Mouse (Mus musculus) frontal cortex, postnatal 14 days (tissue): ENCODE measurements around the gene Mfsd6.

Source experiments
- DNase-seq, 2 experiments: peaks; one replicate each; pipeline ENCODE4 v3.0.0; 2022; ENCODE audit warnings: low spot score in 2 of 2

The Mfsd6 gene

DNA sequence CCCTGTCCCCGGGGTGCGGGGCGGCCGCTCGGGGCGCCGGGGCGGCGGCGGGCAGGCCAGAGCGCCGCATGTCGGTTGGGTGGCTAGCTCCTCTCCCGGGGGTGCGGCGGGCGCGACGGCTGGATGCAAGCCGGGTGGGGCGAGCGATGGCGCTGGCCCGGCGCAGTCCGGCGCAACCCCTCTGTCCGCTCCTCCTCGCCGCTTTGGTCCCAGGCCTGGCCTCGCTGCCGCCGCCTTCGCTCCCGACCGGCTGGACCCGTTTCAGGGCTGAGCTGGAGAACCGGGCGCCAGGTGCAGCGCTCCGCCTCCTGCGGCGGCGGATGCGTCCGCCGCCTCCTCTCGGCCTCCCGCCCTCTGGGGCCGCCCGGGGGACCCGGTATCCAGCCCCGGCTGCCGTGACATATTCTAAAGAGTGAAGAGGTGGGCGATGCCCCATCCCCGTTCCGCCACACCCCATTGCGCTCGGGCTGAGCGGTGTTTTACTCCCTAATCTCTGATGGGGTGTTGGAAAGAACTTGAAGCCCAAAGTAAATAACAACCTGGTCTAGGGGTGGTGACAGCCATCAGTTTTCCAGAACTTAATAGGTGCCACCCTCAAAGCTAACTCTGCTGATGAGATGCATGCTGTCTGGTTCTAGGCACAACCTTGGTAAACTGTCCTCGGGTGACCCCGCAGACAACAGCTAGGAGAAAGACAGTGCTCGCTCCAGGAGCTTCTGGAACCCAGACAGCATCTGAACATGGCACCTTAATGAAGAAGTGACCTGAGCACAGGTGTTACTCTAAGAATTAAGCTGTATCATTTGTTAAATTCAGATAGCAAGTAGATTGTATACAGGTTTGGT, at the start of gene Mfsd6:
Gene Mfsd6 (minus strand): TSS at position 407 of the 845 bp plus-strand sequence.
- peak in 1 of 2 experiments; percentile 37 for DNase-seq

DNA sequence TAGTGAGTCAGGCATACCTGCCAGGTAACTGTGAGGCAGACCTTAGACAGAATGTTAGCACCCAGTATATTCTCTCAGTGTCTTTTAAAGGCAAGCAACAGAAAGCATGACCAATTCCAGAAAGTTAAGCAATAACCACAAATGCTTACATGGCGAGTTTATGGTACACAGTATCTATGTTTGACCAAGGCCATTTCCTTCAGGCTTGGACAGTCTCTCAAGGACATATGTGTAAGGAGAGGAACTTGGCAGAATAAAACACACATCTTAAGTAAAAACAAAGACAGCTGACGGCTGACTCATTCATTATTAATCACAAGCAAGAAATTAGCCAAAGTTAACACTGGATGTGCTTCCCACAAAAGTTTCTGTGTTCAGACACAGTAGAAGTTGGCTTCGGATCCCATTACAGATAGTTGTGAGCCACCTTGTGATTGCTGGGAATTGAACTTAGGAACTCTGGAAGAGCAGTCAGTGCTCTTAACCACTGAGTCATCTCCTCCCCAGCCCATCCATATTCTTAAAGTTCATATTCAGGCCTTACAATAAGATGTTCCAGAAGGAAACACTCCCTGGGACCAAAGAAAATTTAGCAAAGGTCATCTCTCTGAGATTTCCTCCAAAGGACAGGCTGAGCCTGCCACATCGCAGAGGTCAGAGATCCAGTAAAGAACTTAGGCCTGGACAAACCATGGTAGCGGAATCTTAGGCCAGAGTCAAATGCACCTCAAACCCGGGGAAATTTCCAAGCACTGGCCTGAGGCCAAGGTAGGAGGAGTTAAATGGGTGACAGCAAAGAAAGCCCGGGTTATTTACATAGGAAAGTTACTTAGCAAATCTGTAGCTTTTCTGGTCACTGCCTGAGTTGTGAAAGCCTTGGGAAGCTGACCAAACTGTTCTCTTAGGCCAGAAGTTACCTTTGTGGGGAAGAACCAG, 38.2 kb upstream of the Mfsd6 start:
- DNase-seq, result no peak

DNA sequence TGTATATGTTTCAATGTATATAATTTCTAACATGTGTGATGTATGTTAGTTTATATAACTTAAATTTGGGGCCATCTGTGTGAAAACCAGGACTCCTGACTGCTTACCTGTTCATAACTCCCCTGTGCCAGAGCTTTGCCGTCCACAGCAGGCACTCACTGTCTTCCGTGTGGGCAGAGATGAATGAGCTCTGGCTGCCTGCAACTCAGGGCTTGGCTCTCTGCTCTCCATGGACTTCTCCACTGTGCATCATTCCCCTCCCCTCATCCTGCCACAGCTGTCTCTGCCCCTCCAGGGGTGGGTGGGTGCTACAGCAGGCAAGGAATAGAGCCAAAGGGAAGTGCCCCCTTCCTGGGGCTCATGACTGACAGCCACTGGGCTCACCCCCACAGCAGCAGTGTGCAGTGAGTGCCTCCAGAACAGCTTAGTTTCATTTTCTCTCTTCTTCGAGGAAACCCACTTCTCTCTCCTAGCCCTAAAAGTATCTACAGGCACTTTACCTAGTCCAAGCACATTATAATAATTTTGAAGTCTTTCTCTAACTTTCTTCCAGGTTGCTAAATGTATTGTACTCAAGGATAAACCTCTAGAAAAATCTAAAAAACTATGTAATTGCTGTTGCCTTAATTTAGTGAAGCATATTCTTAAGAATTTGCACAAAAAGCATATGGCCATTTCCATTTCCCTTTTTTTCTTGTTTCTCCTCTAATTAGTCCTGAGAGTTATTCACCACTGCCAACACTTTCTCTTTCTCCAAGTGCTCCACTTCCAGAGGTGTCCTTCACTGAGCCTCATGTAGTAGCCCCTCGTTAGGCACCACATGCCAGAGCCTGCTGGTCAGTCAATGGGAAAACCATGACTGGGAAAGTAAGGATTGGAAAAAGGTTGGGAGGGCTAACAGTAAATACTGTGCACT, 36.9 kb upstream of the Mfsd6 start:
- DNase-seq, result no peak

DNA sequence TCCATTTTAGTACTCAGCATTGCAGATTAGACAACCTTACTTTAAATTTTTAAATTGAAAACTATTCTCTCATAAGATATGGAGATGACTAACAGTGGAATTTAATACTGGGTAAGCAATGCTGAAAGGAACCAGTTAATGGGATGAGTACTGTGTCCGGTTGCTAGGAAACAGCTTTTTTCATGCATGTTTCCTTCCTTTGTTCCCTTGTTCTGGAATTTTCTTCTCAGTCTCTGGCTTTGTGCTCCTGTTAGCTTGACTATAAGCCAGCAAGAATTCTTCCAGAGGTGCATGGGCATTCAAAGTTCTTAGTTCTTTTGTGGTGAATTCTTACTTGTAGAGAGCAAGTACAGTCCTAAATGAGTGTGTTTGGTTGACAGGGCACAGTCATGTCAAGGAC, 30.9 kb upstream of the Mfsd6 start:
- no peak for DNase-seq

DNA sequence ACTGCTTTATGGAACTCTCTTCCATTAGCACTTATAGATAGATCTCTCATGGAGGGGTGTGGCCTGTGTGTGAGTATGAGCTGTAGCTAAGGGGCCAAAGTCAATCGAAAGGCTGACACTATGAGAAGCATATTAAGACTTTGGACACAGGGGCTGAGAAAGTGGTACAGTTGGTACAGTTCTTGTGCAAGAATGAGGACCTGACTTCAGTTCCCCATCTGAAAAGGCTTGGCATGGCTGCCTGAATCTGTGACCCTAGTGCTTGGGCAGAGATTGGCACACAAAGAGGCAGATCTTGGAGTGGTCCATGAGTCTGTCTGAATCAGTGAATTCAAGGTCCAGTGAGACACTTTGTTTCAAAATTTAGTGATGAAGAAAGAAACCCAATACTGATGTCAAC, 27.1 kb upstream of the Mfsd6 start:
- no peak for DNase-seq

DNA sequence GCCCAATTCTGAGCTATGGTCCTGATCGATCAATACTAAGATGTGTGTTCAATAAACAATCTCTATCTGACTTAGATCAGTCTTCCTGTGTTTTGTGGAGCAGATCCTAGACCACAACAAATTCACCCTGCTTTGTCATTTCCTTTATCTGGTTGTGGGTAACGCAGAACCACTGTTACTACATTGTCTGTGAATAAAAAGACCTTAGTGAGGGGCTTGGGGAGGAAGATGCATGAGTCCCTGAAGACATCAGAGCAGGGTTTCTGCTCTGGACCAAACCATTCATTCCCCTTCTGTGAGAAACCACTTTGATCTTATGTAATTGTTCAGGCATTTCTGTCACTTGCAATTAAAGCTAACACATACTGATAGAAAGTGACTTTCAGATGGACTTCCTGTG, 26.6 kb upstream of the Mfsd6 start:
- DNase-seq, result no peak

DNA sequence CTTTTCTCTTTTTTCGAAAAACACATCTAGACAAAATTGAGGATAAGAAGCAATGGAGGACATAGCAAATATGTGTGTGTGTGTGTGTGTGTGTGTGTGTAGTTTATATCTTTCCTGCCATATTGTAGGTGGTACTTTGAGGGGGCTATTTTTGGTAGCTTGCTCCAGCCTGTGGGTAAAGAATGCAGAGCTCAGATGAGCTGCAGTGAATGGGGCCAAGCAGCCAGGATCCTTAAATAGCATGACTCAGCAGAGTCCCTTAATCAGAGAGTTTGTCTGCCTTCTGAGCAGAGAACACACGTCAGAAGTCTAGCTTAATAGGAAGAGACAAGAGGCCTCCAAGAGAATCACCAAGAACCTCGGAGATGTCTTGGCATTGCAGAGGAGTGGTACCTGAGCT, 25.4 kb upstream of the Mfsd6 start:
- DNase-seq, result no peak

DNA sequence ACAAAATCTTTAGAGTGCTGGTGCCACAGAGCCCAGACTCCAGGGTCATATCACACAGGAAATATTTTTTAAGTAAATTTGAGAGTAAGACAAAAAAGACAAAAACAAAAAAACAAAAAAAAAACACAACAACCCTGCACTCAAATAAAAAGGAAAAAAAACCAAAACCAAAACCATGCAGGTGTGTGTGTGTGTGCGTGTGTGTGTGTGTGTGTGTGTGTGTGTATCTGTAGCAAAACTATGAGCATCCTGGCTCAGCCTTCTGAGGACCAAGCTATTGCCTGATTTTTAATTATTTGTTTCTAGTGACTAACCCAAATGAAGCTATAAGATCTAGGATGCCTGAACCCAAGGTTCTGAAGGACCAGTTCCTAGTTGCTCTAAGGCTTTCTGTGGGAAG, 24.4 kb upstream of the Mfsd6 start:
- DNase-seq, result no peak

DNA sequence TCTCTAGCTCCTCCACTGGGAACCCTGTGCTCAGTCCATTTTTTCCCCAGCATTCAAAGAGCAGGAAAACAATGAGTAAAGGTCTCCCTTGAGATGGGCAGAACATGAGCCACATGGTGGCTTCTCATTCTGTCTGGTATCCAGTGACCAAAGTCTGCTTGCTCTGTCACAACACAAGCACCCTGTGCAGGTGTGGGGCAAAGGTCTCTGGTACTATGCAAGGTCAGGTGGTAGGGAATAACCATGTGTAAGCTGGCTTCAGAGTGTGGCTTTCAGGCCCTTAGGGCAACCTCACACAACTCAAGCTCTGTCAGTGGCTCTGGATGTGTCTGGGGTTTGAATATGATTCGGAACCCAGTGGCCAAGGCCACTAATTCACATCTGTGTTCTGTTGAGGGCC, 22.7 kb upstream of the Mfsd6 start:
- no peak for DNase-seq

DNA sequence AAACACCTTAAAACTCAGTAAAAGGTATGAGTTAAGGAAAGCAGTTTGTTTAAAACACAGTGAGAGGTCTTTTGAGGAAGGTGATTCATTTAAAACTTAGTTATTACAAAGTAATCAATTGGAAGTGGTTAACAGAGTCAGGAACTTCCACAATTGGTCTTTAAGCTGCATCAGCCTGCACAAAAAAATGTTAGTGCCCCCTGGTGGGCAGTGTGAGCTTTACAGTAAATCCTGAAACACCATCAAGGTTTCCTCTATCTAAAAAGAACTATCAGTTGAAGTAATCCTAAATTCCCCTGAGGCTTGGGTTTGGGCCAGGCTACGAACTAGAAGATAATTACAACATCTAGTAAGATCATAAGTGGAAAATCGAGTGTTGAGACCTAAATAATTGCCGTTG, 21.0 kb upstream of the Mfsd6 start:
- DNase-seq, result peak in 1 of 2 experiments; percentile 65

DNA sequence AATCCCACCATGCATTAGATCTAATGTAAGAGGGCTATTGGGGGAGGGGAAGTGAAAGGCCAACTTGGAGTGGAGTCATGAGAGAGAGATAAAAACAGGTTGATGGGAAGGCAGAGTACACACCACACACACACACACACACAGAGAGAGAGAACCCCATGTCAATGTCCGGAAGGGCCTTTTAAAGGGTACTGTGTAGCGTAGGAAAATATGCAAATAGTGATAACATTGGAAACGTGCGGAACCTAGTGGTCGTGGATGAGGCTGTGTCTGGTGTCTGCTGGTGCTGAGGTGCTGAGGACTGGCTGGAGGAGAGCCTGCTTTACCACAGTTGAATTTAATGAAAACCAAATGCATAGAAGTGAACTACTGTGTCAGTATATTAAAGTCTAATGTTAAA, 15.3 kb upstream of the Mfsd6 start:
- DNase-seq, result no peak

DNA sequence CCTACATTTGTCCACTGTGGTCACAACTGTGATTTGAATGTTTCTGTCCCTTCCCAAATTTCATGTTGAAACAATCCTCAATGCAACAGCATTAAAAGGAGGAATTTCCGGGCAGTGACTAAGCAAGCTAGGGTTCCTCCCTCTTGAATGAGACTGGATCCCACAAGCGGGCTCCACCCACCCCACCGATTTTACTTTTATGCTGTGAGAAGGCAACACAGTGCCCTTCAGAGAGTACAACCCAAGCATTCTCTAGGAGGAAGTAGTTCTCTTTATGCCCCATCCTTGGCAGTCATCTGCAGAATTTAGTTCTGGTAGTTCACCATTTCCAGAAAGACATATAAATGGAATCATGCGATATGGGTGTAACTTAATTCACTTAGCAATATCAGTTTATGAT, 6.9 kb upstream of the Mfsd6 start:
- no peak for DNase-seq

DNA sequence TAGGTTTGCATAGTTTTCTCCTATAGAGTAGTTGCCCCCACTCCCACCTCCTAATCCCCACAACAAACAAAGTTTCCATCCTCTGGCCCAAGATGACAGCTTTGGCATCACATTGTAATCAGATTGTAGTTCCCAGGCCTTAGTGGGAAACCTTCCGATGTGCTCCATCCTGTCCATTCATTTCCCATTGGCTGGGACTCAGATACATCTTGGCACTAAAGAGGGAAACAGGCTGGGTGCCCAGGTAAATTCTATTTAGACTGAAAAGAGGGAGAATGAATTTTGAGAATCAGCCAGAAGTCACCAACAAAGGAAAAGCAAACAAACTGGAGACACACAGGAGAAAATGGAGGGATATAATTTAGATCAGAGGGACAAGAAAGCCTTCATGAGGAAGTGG, 3.0 kb upstream of the Mfsd6 start:
- no peak for DNase-seq

DNA sequence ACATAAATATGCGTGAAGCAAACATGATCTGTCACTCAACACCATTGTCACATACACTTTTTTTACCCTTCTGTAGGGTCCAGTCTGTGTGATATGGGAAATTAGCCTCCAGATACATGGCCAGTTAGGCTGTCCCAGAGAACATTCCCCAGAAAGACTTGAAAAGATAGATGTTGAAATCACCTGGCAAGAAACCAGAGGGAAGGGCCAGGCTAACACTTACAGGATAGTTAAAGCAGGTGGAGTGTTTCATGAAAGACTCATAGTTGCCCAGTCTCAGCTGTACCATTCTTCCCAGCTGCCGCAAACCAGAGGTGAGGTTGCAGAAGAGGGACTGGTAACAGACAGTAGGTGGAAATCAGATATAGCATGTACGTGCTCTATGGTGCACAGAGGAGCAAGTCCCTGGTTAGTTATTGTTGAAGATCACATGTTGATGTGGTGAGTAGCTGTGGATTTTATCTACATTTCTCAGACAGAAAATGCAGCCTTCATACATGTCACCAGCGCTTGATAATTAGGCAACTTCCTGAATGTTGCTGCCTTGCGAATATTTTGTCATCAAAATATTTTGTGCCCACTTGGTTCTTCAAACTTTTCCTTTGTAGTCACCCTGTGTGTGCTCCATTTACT, 1.7 kb upstream of the Mfsd6 start:
- no peak for DNase-seq

DNA sequence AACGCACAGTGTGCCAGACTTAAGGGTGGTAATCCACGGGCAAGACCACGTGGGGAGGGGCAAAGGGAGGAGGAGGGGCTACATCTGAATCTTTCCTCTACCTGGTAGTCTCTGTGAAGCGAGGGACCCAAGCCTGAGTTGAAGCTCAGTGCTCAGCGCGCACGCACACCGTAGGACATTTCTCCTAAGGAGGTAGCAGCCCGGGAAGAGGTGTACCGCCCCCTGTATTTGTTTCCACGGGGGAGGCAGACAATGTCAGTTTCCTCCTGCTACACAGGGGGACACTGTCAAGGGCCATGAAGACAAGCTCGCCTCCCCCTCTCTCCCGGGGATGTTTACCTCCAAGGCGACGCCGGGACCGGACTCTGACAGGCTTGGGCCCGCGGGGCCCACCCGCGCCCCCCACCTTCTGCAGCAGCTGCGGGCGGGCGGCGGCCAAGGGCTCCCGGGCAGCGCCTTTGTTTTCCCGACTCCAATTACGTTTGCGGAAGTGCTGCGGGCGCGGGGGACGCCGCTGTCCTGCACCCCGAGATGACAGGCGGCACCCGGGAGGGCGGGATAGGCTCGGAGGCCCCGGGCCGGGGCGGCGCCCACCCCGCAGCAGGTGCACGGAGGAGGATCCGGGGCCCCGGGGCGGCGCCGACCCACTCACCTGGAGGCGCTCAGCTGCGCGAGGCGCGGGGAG, 749 bp downstream of the Mfsd6 start:
- DNase-seq, result peak; percentile 24 to 36

DNA sequence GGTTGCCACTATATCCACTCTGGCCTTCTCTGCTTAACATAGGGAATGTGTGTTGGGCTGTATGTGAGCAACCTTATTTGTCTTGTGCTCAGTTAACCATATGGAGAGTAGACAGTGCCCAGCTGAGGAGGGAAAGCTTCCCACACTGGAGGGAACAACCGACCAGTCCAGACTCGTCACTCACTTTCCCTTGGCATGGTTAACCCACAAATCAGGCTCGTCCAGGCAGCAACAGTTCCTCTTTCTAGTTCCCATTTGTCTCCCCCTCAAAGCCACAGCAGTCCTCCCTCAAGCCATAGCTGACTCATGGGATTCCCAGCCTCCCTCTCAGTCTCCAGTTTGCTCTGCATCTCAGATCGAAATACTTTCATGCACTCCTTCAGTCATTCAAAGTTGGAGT, 4.7 kb downstream of the Mfsd6 start:
- no peak for DNase-seq

DNA sequence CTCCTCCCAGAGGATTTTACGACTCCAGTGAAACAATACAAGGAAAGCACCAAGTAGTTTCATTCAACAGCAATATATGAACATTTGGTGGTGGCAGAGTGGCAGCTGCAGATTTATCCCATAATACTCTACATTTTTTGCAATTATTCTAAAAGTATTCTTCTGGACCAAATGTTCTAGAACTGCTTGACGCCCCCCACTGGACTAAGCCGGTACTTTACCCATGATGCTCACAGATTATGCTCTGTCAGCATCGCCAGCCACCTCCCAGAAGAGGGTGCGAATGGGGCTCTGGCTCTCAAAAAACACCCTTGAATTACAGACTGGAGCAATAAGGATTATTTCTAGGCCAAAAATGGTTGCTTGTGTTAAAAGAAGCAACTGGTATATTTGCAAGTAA, 8.2 kb downstream of the Mfsd6 start:
- DNase-seq, result no peak

DNA sequence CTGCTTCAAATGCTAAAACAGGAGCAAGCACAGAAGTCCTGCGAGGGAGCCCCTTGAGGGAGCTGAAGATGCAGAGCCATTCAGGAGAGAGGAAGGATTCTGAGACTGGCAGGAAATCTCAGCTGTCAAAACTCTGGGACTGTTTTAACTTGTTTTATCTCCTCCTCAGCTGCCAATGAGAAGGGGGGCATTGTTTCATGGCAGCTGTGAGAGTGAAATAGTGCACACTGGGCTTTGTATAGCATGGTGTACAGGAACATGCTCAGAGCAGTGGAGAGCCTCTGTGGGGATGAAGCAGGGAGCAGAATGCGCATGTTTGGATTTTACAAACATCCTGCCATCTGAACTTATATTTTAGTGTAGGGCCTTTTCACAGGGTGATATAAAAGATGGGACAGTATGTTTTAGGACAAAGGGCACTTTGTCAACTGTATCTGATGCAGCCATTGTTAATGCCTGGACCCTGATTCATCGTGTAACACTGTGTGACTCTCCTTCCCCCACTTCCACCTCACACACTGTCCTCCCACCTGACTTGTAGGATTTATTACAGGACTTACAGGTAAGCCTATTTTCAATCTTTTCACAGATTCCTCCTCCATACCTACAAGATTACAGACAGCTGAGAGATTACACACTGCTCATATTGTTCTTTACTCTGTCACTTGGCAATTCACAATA, 9.1 kb downstream of the Mfsd6 start:
- DNase-seq, result no peak

DNA sequence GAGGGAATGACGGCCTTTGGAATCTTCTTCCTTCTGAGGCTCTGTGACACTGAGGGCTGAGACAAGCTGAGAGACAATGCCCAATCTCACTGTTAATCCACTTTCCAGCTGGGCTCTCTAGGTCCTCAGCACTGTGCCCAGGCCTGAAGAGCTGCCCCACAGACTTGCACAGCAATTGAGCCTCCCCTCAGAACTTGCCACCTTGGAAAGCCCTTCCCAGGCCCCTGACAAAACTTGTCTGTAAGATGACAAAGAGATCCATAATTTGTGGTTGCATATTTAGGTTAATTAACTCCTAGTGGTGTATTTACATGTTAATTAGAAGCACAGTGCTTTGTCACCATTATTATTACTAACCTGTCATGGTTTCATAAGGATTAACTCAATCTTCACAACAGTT, 12.8 kb downstream of the Mfsd6 start:
- DNase-seq, result no peak

DNA sequence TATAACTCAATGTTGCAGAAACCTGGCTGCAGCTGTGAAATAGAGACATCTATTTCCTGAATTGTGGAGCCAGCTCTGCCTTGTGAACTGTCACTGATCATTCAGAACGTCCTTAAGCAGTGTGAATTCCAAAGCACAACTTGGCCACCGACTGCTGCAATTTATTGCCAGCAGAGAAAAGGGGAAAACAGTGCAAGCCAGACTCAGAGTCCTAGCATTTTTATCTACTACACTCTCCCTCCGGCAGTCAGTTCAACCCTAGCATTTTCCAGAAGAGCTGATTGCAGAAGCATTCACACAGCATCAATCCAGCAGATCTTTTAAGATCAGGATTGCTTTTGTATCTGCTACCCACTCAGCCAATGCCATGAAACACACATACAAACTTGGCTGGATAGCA, 13.2 kb downstream of the Mfsd6 start:
- no peak for DNase-seq
